Mouse (Mus musculus) heart, embryonic 16.5 days (tissue): ENCODE data around the gene Zfp334. TPM values are rescaled to one million over a fixed set of nuclear protein-coding genes. Genes with fewer than 3 reads are reported as not detected.

Experiments used
- ATAC-seq: fragments of 200-750 bp; cut with Nextera tagmentation; replicated peaks from 2 replicates; pipeline ENCODE4 v1.8.0; 2017; ENCODE audit warnings: moderate number of reproducible peaks; ENCODE audit not compliant: insufficient read depth, low FRiP score; ENCODE audit errors: extremely low read depth
- H3K27ac ChIP-seq: fragments of 300-500 bp; sonication (generic); 2 replicates; pipeline ENCODE4 v1.5.1; 2014; ENCODE audit warnings: mild to moderate bottlenecking, low read length, control low read depth, moderate library complexity
- H3K27me3 ChIP-seq: fragments of 300-500 bp; sonication (generic); 2 replicates; pipeline ENCODE4 v1.6.1; 2014; ENCODE audit warnings: low read length, mixed read lengths; ENCODE audit not compliant: control insufficient read depth, insufficient read depth
- H3K36me3 ChIP-seq: fragments of 300-500 bp; sonication (generic); 2 replicates; pipeline ENCODE4 v1.6.1; 2014; ENCODE audit not compliant: control insufficient read depth, insufficient read depth
- H3K4me1 ChIP-seq: fragments of 300-500 bp; sonication (generic); 2 replicates; pipeline ENCODE4 v1.6.1; 2014; ENCODE audit warnings: low read length, mixed read lengths; ENCODE audit not compliant: control insufficient read depth, insufficient read depth
- H3K4me2 ChIP-seq: fragments of 300-500 bp; sonication (generic); 2 replicates; pipeline ENCODE4 v1.6.1; 2014; ENCODE audit warnings: low read depth, mild to moderate bottlenecking, control low read depth, low read length
- H3K4me3 ChIP-seq: fragments of 300-500 bp; sonication (generic); 2 replicates; pipeline ENCODE4 v1.5.1; 2014; ENCODE audit warnings: mild to moderate bottlenecking, control low read depth, low read length
- H3K9ac ChIP-seq: fragments of 300-500 bp; sonication (generic); 2 replicates; pipeline ENCODE4 v1.6.1; 2014; ENCODE audit warnings: low read length, control low read depth
- H3K9me3 ChIP-seq: fragments of 300-500 bp; sonication (generic); replicated peaks from 2 replicates; pipeline ENCODE4 v1.6.1; 2016; ENCODE audit warnings: low read length; ENCODE audit not compliant: control insufficient read depth
- whole genome bisulfite sequencing: fragments of 180-500 bp; shearing (Covaris S2); extraction: QIAGEN DNeasy Blood & Tissue Kit; methylation state at CpG from one replicate; pipeline ENCODE4 v1.1.7; 2014; 5-methylcytosine and 5-hydroxymethylcytosine counted together
- polyA plus RNA-seq: library from polyadenylated mRNA; unstranded; fragments of >200 nt; fragmentation: Nextera tagmentation; extraction: Ambion mirVana; gene quantifications from 2 replicates; pipeline ENCODE4 v1.2.1, GENCODE M21; 2015

Zfp334 gene
- polyA plus RNA-seq, 1 experiment from 2014 or later: 3.6 TPM

GRCm38 (mm10) chr2:165329703-165330102 is 58.4 kb downstream of the Zfp334 start:
- Histone ChIP-seq H3K4me1 (peaks cover 16% of the 10 kb centered on the region), H3K9me3 (0 out of 2 replicates have a peak, but pooled peaks cover 2% of the 10 kb centered on the region), H3K4me3 (no peak overlapping the region), H3K36me3 (no peaks in the 10 kb centered on the region), H3K9ac (no peak overlapping the region), H3K27ac (no peak overlapping the region), H3K27me3 (no peaks in the 10 kb centered on the region), H3K4me2 (no peak overlapping the region)
- no peak for ATAC-seq
- WGBS: 9% methylated on average over 3 of the region's 3 CpGs

GRCm38 (mm10) chr2:165328746-165329145 is 59.3 kb downstream of the Zfp334 start:
- 0 out of 2 replicates have a peak, but pooled peaks cover 2% of the 10 kb centered on the region for H3K9me3 ChIP-seq

GRCm38 (mm10) chr2:165327386-165327785 is 60.7 kb downstream of the Zfp334 start:
- Histone ChIP-seq H3K4me1 (peaks cover 23% of the 10 kb centered on the region), H3K36me3 (no peaks in the 10 kb centered on the region), H3K4me3 (peak overlapping the region; percentile 76), H3K4me2 (peak overlapping the region; percentile 97), H3K9me3 (0 out of 2 replicates have a peak, but pooled peaks cover 2% of the 10 kb centered on the region), H3K27ac (no peak overlapping the region), H3K27me3 (no peaks in the 10 kb centered on the region), H3K9ac (peak overlapping the region; percentile 80)
- WGBS: 39% methylated on average over 7 of the region's 7 CpGs
- ATAC-seq: no peak

More at GRCm38 (mm10) chr2:165328746-165329145, 59.3 kb downstream of the Zfp334 start:
- H3K9ac ChIP-seq: no peak overlapping the region
- H3K27me3 ChIP-seq: no peaks in the 10 kb centered on the region
- H3K4me1 ChIP-seq: peaks cover 22% of the 10 kb centered on the region
- H3K4me3 ChIP-seq: no peak overlapping the region
- H3K4me2 ChIP-seq: no peak overlapping the region
- H3K36me3 ChIP-seq: no peaks in the 10 kb centered on the region
- 58% methylated on average over 5 of the region's 5 CpGs for WGBS
- no peak overlapping the region for H3K27ac ChIP-seq
- no peak for ATAC-seq

- no peaks in the 10 kb centered on the region for H3K27me3 ChIP-seq
- H3K27ac ChIP-seq: peak within 1 kb of the TSS; percentile 66
- peaks cover 30% of the 10 kb centered on the region for H3K4me1 ChIP-seq
- WGBS: under 1% methylated on average over 55 of the region's 55 CpGs
- H3K4me2 ChIP-seq: peak within 1 kb of the TSS; percentile 97
- peak; percentile 99 for ATAC-seq
- peak within 1 kb of the TSS; percentile 76 for H3K4me3 ChIP-seq
- H3K9me3 ChIP-seq: 0 out of 2 replicates have a peak, but pooled peaks cover 2% of the 10 kb centered on the region
- H3K36me3 ChIP-seq: no peaks in the 10 kb centered on the region
- peak within 1 kb of the TSS; percentile 90 for H3K9ac ChIP-seq
Observed at GRCm38 (mm10) chr2:165326304-165327190, 61.5 kb downstream of the Zfp334 start, which contains the start of gene Elmo2. Gene Elmo2, minus strand, starts transcription at chr2:165326479.

- Histone ChIP-seq H3K36me3 (no peaks in the 10 kb centered on the region), H3K4me1 (peaks cover 38% of the 10 kb centered on the region), H3K9ac (peak overlapping the region; percentile 90), H3K4me2 (peak overlapping the region; percentile 90), H3K9me3 (no peaks in the 10 kb centered on the region), H3K4me3 (peak overlapping the region; percentile 76), H3K27ac (peak overlapping the region; percentile 38; the same call in 1 of the 2 replicates), H3K27me3 (no peaks in the 10 kb centered on the region)
- ATAC-seq: peak; percentile 18; the same call in 1 of the 2 replicates
- under 1% methylated on average over 30 of the region's 30 CpGs for WGBS
Observed at GRCm38 (mm10) chr2:165325521-165326303, 62.3 kb downstream of the Zfp334 start.

Other genes starting within 250 kb of the Zfp334 start
- 0.11 and 0.19 TPM in 2 replicates for gene Cdh22, start 153.4 kb downstream of the Zfp334 start, polyA plus RNA-seq
- 40.4 and 43.9 TPM in 2 replicates for gene Slc35c2, start 100.4 kb downstream of the Zfp334 start, polyA plus RNA-seq
- 44.9 and 46.2 TPM in 2 replicates for gene Elmo2, start 61.8 kb downstream of the Zfp334 start, polyA plus RNA-seq
- 0.29 and 0.34 TPM in 2 replicates for gene Zfp663, start 19.5 kb downstream of the Zfp334 start, polyA plus RNA-seq
- gene Ocstamp, start 12.1 kb upstream of the Zfp334 start, polyA plus RNA-seq: 0.04 TPM in 1 of 2 replicates, not detected in the other
- 0.20 and 0.25 TPM in 2 replicates for gene Slc13a3, start 85.0 kb upstream of the Zfp334 start, polyA plus RNA-seq
- 23.6 and 25.6 TPM in 2 replicates for gene Trp53rka, start 105.1 kb upstream of the Zfp334 start, polyA plus RNA-seq
- gene Slc2a10, start 115.5 kb upstream of the Zfp334 start, polyA plus RNA-seq: 5.4 and 5.8 TPM in 2 replicates
- gene Eya2, start 206.8 kb upstream of the Zfp334 start, polyA plus RNA-seq: 3.6 and 5.8 TPM in 2 replicates